Mouse (Mus musculus): Measurements from ENCODE around the gene Xrra1.

- TF ChIP-seq CTCF (IDR thresholded peaks at IDR 0.05; ENCODE audit: borderline replicate concordance, insufficient read depth, low read length), result no peak
- TF ChIP-seq POLR2A (IDR thresholded peaks at IDR 0.05; ENCODE audit: low read depth, low read length), result no peak
Observed at GRCm38 (mm10) chr7:99887743-99888142, 28.8 kb downstream of the Xrra1 start.
